ENCODE assay signal across 22 mouse cellular contexts in genomic region chr2:73600650-73601049, GRCm38 (mm10). TPM values are rescaled to one million over a fixed set of nuclear protein-coding genes. Genes with fewer than 3 reads are reported as not detected.
"Had no signal": no experiment of that assay in that cellular context is flagged by ENCODE, and none has a peak within 500 bp of the region (broad histone marks: within the 10 kb centered on the region; RNA-seq: fewer than 3 reads in every experiment).

No protein-coding gene starts in this region.

- H3K4me3 ChIP-seq: liver, embryonic 15.5 days; midbrain, embryonic 10.5 days; midbrain, embryonic 13.5 days; myocyte; neural tube, embryonic 13.5 days; neural tube, embryonic 15.5 days had no signal

- ATAC-seq: midbrain, embryonic 13.5 days; midbrain, embryonic 16.5 days had no signal

- H3K4me1 ChIP-seq: liver, embryonic 15.5 days had no signal

- H3K9me3 ChIP-seq: liver, embryonic 15.5 days; midbrain, embryonic 10.5 days; midbrain, embryonic 13.5 days; neural tube, embryonic 13.5 days; neural tube, embryonic 15.5 days had no signal

- DNase-seq: lung, adult 18-20 months; lung, embryonic 14.5 days; lung, postnatal 10 days; lung, postnatal 4 days; retina, postnatal 1 day; right cerebral cortex, adult 18-20 months; right cerebral cortex, postnatal 25 days; right cerebral cortex, postnatal 4 days; spleen, adult 18-20 months; thymus, adult 2 months; thymus, postnatal 25 days; thymus, postnatal 4 days had no signal

- H3K9ac ChIP-seq: liver, embryonic 15.5 days; lung, embryonic 14.5 days; midbrain, embryonic 13.5 days; neural tube, embryonic 13.5 days; neural tube, embryonic 15.5 days had no signal

- H3K27ac ChIP-seq: liver, embryonic 15.5 days; midbrain, embryonic 10.5 days; midbrain, embryonic 13.5 days; neural tube, embryonic 13.5 days; neural tube, embryonic 15.5 days had no signal

- H3K4me2 ChIP-seq: liver, embryonic 15.5 days; lung, embryonic 14.5 days; midbrain, embryonic 13.5 days; neural tube, embryonic 13.5 days; neural tube, embryonic 15.5 days had no signal

- H3K36me3 ChIP-seq: liver, embryonic 15.5 days; midbrain, embryonic 10.5 days; midbrain, embryonic 13.5 days; neural tube, embryonic 13.5 days; neural tube, embryonic 15.5 days had no signal

- H3K27me3 ChIP-seq: liver, embryonic 15.5 days; midbrain, embryonic 13.5 days; neural tube, embryonic 13.5 days; neural tube, embryonic 15.5 days had no signal

RNA-seq across cellular contexts. Expression of gene Chrna1, which starts 20.5 kb away (rescaled TPM):
- total RNA-seq: megakaryocyte, adult 5-6 weeks had no signal
- polyA plus RNA-seq: small intestine, adult 2 months; urinary bladder, adult 2 months had no signal
